Mouse (Mus musculus) bone marrow, adult 2 months (tissue): ENCODE measurements around the gene Scin. TPM values are rescaled to one million over a fixed set of nuclear protein-coding genes. Genes with fewer than 3 reads are reported as not detected.

Experiments
- H3K27ac ChIP-seq: fragments of 200-500 bp; 2 replicates; pipeline ENCODE4 v1.5.1; 2012; ENCODE audit warnings: low read depth, mild to moderate bottlenecking, control low read depth, inconsistent platforms, low read length; ENCODE audit not compliant: control insufficient read depth, poor library complexity, insufficient read depth
- H3K4me1 ChIP-seq: fragments of 200-500 bp; 2 replicates; pipeline ENCODE4 v1.6.1; 2011; ENCODE audit warnings: low read length; ENCODE audit not compliant: control insufficient read depth, insufficient read depth
- H3K4me3 ChIP-seq: fragments of 200-500 bp; replicated peaks from 2 replicates; pipeline ENCODE3; 2011; ENCODE audit warnings: mild to moderate bottlenecking, low read depth, low read length, control low read depth; ENCODE audit not compliant: control insufficient read depth
- CTCF ChIP-seq: fragments of 200-500 bp; IDR thresholded peaks from 2 replicates; pipeline ENCODE4 v1.5.1; 2011; ENCODE audit warnings: low read length, control low read depth; ENCODE audit not compliant: control insufficient read depth, insufficient read depth
- POLR2A ChIP-seq: fragments of 200-500 bp; IDR thresholded peaks from 2 replicates; pipeline ENCODE4 v1.6.1; 2011; ENCODE audit warnings: low read depth, mild to moderate bottlenecking, control low read depth, low read length, borderline replicate concordance; ENCODE audit not compliant: control insufficient read depth
- WGBS: fragments of 180-500 bp; shearing (Covaris S2); methylation state at CpG from one replicate; pipeline ENCODE4 v1.1.7; 2018; 5-methylcytosine and 5-hydroxymethylcytosine counted together
- polyA plus RNA-seq: library from polyadenylated mRNA; stranded (reverse); fragments of >200 nt; gene quantifications from 2 replicates; pipeline ENCODE4 v1.2.4, GENCODE M21; 2011; ENCODE audit warnings: low replicate concordance; ENCODE audit not compliant: missing spikeins, insufficient read depth, insufficient read length

The Scin gene
- polyA plus RNA-seq, 1 experiment, result not detected

- 49% methylated on average over 8 of the region's 8 CpGs for WGBS
- Histone ChIP-seq H3K4me3 (no peak overlapping the region), H3K27ac (no peak overlapping the region), H3K4me1 (no peaks in the 10 kb centered on the region)
- no peak for TF ChIP-seq POLR2A
- TF ChIP-seq CTCF, result no peak
Measured at GRCm38 (mm10) chr12:40152353-40153069, 18.5 kb upstream of the Scin start.

DNA sequence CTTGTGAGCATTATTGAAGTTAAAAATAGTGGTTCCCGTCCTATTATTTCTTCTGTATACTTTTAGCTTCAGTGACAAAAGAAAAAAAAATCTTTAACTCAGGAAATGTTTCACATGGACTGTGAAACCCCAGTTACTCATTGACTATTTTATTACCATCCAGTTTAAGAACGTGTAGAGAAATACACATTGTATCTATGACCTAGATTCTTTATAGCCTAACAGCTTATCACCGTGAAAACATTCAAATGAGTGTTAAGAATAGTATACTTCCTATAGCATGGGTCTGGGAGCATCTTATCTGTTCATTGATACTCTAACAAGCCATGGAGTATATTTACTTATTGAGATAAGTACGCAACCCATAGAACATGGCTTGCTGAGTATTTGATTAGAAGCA, 13.3 kb upstream of the Scin start:
- Histone ChIP-seq H3K27ac (no peak overlapping the region), H3K4me3 (no peak overlapping the region), H3K4me1 (no peaks in the 10 kb centered on the region)
- TF ChIP-seq POLR2A (no peak), CTCF (no peak)
- 73% methylated on average over 4 of the region's 4 CpGs for WGBS

- no peak for TF ChIP-seq POLR2A
- no peak for TF ChIP-seq CTCF
- no peak overlapping the region for H3K4me3 ChIP-seq
- no peaks in the 10 kb centered on the region for H3K4me1 ChIP-seq
- WGBS, result 40% methylated on average over 5 of the region's 5 CpGs
- no peak overlapping the region for H3K27ac ChIP-seq
Measured at GRCm38 (mm10) chr12:40146510-40146909, 12.5 kb upstream of the Scin start.

DNA sequence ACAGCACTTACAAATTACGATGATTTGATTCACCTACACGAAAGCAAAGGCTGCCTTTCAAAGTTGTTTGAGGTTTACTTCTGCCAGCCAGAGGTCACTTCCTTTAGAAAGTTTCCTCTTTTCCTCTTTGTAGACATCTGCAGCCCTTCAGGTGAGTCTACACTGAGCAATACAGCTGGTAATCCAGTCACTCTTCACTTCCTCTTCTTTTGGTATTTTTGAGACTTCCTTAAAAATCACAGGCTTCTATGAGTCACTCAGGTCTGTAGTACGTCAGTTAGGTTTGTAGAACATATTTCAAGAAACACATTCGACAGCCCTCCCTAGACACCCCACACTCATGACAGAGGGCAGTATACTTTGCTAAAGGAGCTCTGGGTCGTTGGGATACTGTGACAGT, 6.7 kb upstream of the Scin start:
- Histone ChIP-seq H3K4me3 (no peak overlapping the region), H3K27ac (no peak overlapping the region), H3K4me1 (no peaks in the 10 kb centered on the region)
- WGBS, result 13% methylated on average over 5 of the region's 5 CpGs
- no peak for TF ChIP-seq CTCF
- no peak for TF ChIP-seq POLR2A

- Histone ChIP-seq H3K4me1 (no peaks in the 10 kb centered on the region), H3K4me3 (no peak overlapping the region), H3K27ac (no peak overlapping the region)
- WGBS, result 81% methylated on average over 8 of the region's 8 CpGs
- TF ChIP-seq CTCF, result no peak
- TF ChIP-seq POLR2A, result no peak
Measured at GRCm38 (mm10) chr12:40139484-40140245, 5.6 kb upstream of the Scin start.

DNA sequence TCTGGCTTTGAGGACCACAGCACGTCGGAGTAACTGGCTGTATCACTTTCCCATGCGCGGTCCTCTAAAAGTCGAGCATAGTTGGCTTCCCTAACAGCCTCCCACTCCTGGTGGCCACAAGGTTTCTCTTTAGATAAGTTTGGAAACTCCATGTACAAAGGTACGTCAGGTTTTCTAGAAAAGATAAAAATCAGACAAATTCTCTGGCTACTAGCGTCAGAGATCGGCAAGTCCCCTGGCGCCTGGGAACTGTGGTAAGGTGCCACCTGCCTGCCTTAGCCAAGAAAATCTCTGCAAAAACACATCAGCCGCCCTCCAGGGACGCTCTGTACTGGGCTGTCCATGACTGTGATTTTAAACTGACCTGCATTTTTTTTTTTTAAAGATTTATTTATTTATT, 501 bp upstream of the Scin start:
- Histone ChIP-seq H3K4me3 (no peak overlapping the region), H3K27ac (no peak overlapping the region), H3K4me1 (no peaks in the 10 kb centered on the region; the same call in 1 of the 2 replicates)
- TF ChIP-seq CTCF, result no peak
- no peak for TF ChIP-seq POLR2A
- 56% methylated on average over 11 of the region's 11 CpGs for WGBS

- 26% methylated on average over 10 of the region's 10 CpGs for WGBS
- H3K4me3 ChIP-seq, result no peak overlapping the region
- H3K4me1 ChIP-seq, result no peaks in the 10 kb centered on the region; the same call in 1 of the 2 replicates
- no peak for TF ChIP-seq CTCF
- no peak for TF ChIP-seq POLR2A
- H3K27ac ChIP-seq, result no peak overlapping the region
Measured at GRCm38 (mm10) chr12:40133194-40133572, 845 bp downstream of the Scin start.

DNA sequence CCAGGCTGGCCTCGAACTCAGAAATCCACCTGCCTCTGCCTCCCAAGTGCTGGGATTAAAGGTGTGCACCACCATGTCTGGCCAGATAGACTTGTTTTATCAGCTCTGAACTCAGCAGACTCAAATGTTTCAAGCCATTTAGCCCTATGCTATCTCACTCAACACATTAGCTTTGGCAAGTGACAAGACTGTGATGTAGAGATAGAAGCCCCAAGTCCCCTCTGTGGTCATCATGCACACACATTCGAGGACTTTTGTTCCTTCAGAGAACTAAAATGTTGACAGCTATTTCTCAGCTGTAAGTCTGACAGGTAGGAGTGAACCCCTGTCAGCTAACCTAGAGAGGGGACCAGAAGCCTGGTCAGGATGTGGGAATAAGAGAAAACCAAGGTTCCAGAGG, 15.2 kb downstream of the Scin start:
- Histone ChIP-seq H3K27ac (no peak overlapping the region), H3K4me3 (no peak overlapping the region), H3K4me1 (no peaks in the 10 kb centered on the region)
- TF ChIP-seq POLR2A (no peak), CTCF (no peak)
- 48% methylated on average over 2 of the region's 2 CpGs for WGBS

DNA sequence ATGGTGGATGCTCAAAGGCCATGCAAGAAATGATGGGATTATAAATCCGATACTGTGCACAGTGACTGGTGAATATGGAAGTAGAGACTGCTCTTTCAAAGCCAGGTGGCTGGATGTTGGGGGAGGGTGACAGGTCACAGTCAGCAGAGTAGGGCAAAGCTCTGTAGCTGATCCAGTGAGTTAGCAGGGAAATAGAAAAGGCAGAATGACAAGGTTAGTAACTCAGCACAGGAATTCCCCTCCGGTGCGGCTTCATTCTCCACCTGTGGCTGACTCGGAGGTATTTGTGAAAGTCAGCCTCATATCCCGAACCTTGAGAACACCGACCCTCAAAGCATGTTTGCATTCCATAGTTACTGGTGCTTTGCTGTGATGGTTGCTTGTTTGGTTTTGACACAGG, 17.0 kb downstream of the Scin start:
- H3K4me1 ChIP-seq, result no peaks in the 10 kb centered on the region
- WGBS, result 93% methylated on average over 6 of the region's 6 CpGs
- TF ChIP-seq POLR2A (no peak), CTCF (no peak)
- no peak overlapping the region for H3K27ac ChIP-seq
- no peak overlapping the region for H3K4me3 ChIP-seq
